Mouse (Mus musculus) spleen, embryonic (tissue): Measurements from ENCODE around the gene Hoxb2.

Source experiments
- CTCF ChIA-PET: fragments of 350-600 bp; sonication (Branson Sonifier 250); formaldehyde crosslinking; loops from one replicate; lab custom pipeline; 2022; lab: Charles Lee

Hoxb2 gene

GRCm38 (mm10) chr11:96333241-96334001 is 16.9 kb upstream of the Hoxb2 start:
- CTCF ChIA-PET = no interaction called here

- CTCF ChIA-PET = interaction anchor here (0.7 kb wide), 1 partner anchor 178 kb away, joined by 3 read pairs; no protein-coding TSS in a partner anchor
These were observed 16.3 kb upstream of the Hoxb2 start for GRCm38 (mm10) chr11:96334002-96334364.

DNA sequence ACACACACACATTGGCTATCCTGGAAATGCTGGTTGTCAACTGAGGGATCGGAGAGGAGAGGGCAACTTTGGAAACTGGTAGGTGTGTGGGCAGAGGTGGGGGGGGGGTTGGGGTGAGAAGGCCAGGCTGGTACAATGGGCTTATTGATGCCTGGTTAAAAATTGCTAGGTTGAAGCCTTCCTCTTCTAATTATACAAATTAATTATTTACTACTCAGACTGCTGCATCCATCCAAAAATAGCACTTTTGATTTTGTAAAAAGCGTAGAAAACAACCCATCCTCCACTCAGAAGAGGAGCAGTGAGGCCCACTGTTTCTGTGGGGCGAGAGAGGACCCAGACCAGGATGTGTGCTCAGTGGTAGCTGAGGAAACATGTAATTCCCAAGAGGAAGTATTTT is 15.3 kb upstream of the Hoxb2 start:
- CTCF ChIA-PET = no interaction called here

GRCm38 (mm10) chr11:96336597-96336996 is 13.7 kb upstream of the Hoxb2 start:
- CTCF ChIA-PET = no interaction called here

DNA sequence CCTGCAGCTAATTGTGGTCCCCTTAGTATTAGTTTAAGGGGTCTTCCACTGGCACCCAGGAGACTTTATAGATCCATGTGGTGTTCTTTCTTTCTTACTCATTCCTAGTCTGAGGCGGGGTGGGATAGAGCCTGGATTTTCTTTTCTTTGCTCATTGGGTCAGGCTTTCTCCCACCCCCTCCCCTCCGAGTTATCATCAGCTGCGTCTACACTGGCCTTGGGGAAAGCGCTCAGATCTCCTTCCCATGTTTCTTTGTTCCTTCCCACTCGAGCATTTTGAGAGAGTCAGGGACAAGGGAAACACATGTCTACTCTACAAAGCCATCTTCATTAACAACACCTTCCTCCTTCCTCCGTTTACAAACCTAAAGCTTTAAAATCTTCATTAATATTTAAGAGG is 13.3 kb upstream of the Hoxb2 start:
- CTCF ChIA-PET = no interaction called here

- CTCF ChIA-PET = interaction anchor here (0.5 to 0.6 kb wide), 2 partner anchors 25 to 211 kb away, joined by 3 to 7 read pairs; no protein-coding TSS in a partner anchor
These were observed 11.1 kb upstream of the Hoxb2 start for GRCm38 (mm10) chr11:96338957-96339855.

GRCm38 (mm10) chr11:96340698-96341365 is 9.5 kb upstream of the Hoxb2 start:
- CTCF ChIA-PET = no interaction called here

DNA sequence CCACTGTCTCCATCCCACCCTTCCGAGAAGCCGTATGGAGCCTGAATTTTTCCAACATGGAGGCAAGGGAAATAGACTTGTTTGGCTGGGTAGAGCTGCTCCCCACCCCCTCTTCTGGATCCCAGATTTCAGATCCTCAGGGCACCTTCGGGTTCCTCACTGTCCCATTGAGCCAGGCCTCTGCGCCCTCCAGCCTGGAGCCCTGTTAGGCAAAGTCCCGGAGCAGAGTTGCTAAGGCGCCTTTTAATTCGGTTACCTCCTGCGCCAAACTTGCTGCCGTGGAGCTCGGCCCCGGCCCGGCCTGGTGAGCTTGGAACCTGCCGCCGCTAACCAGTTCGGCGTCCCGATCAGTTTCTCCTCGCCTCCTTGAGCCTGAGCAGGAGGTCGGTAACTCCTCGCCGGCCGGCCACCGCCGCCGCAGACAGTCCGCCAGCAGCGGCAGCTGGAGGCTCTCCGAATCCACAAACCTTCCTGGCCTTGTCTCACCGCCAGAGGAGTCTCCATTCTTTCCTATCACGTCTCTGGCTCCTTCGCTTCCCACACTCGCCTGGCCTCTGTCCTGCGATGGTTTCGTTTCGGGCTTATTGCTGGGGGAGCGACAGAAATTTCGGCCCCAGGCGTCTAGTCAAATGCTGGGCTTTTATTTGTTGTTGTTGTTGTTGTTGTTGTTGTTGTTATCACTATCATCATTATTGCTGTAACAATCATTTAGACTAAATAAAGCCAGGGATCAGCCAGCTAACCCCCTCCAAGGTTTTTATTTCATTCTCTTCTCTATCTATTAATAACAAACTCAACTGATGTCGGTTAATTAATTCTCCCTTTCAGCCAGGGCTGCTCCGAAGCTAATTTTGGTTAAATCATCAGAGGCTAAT is 8.4 kb upstream of the Hoxb2 start:
- CTCF ChIA-PET = no interaction called here

- CTCF ChIA-PET = no interaction called here
These were observed 7.8 kb upstream of the Hoxb2 start for GRCm38 (mm10) chr11:96342576-96342930.

- CTCF ChIA-PET = no interaction called here
These were observed 7.0 kb upstream of the Hoxb2 start for GRCm38 (mm10) chr11:96343206-96343745.

DNA sequence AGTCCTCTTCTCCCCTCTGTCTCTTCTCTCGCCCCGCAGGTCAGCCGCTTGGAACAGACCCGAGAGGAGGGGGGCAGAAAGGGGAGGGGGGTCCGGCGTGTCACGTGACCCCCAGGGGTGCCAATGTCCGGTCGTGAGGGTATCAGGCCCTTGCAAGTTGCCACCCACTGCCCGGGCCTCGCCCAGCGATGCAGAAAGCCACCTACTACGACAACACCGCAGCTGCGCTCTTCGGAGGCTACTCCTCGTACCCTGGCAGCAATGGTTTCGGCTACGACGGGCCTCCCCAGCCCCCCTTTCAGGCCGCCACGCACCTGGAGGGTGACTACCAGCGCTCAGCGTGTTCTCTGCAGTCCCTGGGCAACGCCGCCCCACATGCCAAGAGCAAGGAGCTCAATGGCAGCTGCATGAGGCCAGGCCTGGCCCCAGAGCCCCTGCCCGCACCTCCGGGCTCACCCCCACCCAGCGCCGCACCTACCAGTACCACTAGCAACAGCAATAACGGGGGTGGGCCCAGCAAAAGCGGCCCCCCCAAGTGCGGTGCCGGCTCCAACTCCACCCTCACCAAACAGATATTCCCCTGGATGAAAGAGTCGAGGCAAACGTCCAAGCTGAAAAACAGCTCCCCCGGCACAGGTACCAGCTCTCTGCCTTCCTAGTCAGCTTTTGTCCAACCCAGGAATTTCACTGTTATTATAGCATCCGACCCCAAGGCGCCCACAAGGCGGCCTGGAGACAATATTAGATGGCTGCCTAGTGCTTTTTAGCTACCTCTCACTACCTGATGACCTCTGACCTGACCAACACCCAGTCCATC is 6.1 kb upstream of the Hoxb2 start:
- CTCF ChIA-PET = no interaction called here

GRCm38 (mm10) chr11:96344878-96345159 is 5.5 kb upstream of the Hoxb2 start:
- CTCF ChIA-PET = no interaction called here

GRCm38 (mm10) chr11:96345220-96345892 is 5.0 kb upstream of the Hoxb2 start:
- CTCF ChIA-PET = no interaction called here

DNA sequence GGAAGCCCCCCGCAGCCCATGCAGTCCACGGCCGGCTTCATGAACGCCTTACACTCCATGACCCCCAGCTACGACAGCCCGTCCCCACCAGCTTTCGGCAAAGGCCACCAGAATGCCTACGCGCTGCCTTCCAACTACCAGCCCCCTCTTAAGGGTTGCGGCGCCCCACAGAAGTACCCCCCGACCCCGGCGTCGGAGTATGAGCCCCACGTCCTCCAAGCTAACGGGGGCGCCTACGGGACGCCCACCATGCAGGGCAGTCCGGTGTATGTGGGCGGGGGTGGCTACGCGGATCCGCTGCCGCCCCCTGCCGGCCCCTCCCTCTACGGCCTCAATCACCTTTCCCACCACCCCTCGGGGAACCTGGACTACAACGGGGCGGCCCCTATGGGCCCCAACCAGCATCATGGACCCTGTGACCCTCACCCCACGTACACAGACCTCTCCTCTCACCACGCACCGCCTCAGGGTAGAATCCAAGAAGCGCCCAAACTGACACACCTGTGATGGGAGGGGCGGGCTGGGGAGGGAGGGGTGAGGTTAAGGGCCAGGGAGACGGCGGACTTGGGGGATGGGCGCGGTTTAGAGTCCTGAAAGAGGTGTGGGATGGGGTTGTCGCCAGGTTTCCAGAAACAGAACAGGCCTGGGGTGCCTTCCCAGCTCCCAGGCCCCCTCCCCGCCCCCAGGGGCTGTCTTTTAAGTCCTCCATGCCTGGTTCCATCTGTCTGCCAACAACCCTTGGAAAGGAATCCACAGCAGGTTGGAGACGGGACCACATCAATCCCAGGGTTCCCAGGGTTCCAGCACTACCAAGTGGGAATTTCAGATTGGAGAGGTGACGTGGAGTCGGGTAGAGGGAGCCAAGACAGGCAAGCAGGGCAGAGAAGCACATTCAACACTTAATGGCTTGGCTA is 4.2 kb upstream of the Hoxb2 start:
- CTCF ChIA-PET = no interaction called here

DNA sequence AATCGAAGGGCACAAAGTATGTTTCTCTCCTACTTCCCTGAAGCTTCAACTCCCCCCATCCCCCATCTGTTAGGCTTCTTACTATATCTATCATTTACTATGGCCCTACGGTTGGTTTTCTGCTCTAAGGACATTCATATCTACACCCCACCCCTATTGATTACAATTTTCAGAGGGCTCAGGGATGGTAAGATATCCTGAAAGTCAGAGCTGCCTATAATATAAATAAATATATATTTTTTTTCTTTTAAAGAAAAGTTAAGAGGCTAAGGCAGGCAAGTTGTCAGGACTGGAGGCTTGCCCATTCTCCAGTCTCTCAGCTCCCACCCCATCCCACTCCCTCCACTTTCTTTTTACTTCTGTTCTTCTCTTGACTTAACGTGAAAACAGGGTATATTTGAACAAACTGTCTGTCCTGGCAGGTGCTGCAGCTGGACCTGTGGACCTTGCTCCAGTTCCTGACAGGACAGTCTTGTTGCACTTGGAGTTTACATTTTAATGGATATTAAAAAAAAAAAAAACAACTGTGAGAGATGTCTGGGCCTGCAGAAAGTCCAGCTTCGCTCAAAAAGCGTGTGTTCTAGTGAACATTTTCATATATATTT is 3.3 kb upstream of the Hoxb2 start:
- CTCF ChIA-PET = no interaction called here

DNA sequence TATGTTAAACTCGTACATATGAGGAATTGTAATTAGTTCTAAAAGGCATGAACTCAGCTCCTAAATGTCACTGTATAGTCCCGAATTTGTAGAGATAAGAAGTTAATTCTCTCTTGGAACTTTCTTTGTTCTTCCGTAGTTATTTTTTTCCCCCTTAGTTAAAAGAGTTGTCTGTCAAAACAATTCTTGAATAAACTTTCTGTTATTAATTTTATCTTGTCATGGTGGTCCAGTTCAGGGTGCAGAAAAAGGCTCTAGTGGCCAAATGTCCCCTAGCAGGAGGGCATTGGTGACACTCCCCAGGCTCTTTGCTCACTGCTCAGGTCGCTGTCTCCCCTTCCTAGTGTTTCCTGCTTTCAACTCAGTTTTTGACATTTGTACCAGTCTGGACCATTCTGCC is 2.6 kb upstream of the Hoxb2 start:
- CTCF ChIA-PET = no interaction called here

GRCm38 (mm10) chr11:96348141-96348928 is 2.0 kb upstream of the Hoxb2 start:
- CTCF ChIA-PET = no interaction called here

DNA sequence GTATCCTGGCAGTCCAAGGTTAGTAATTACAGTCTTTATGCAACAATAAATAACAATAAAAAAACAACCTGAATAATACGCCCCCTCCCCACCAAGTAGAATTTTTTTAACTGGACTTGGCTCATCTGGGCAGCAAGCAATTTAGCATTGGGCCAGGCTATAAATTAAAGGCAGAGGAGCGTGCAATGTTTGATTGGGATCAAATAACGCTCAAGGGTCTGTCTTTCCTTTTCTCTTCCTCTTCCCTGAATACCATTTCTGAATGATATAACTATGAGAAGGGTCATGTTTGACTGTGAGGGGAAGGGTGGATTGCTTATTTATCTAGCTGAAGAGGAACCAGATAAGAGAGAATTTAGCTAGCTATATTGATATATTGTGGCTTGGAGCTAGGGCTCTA is 1.3 kb upstream of the Hoxb2 start:
- CTCF ChIA-PET = no interaction called here
